Mouse (Mus musculus) kidney, embryonic 15.5 days (tissue): ENCODE measurements around the gene Il1f10. TPM values are rescaled to one million over a fixed set of nuclear protein-coding genes. Genes with fewer than 3 reads are reported as not detected.

Experiments used
- ATAC-seq: fragments of 200-750 bp; cut with Nextera tagmentation; replicated peaks from 2 replicates; pipeline ENCODE4 v1.8.0; 2017; ENCODE audit warnings: moderate TSS enrichment; ENCODE audit not compliant: low FRiP score
- H3K27ac ChIP-seq: fragments of 300-500 bp; sonication (generic); 2 replicates; pipeline ENCODE4 v1.5.1; 2015; ENCODE audit warnings: mild to moderate bottlenecking, inconsistent platforms
- H3K27me3 ChIP-seq: fragments of 300-500 bp; sonication (generic); 2 replicates; pipeline ENCODE4 v1.6.1; 2015; ENCODE audit warnings: inconsistent platforms
- H3K36me3 ChIP-seq: fragments of 300-500 bp; sonication (generic); 2 replicates; pipeline ENCODE4 v1.6.1; 2015; ENCODE audit warnings: inconsistent platforms
- H3K4me1 ChIP-seq: fragments of 300-500 bp; sonication (generic); 2 replicates; pipeline ENCODE4 v1.6.1; 2015; ENCODE audit warnings: inconsistent platforms
- H3K4me2 ChIP-seq: fragments of 300-500 bp; sonication (generic); 2 replicates; pipeline ENCODE4 v1.6.1; 2015; ENCODE audit warnings: moderate library complexity, mild to moderate bottlenecking, inconsistent platforms
- H3K4me3 ChIP-seq: fragments of 300-500 bp; sonication (generic); replicated peaks from 2 replicates; pipeline ENCODE4 v1.5.1; 2015; ENCODE audit warnings: mild to moderate bottlenecking, inconsistent platforms
- H3K9ac ChIP-seq: fragments of 300-500 bp; sonication (generic); 2 replicates; pipeline ENCODE4 v1.6.1; 2015; ENCODE audit warnings: mild to moderate bottlenecking, inconsistent platforms
- H3K9me3 ChIP-seq: fragments of 300-500 bp; sonication (generic); replicated peaks from 2 replicates; pipeline ENCODE4 v1.6.1; 2016; ENCODE audit warnings: inconsistent platforms
- WGBS: fragments of 180-500 bp; shearing (Covaris S2); methylation state at CpG from one replicate; pipeline ENCODE4 v1.1.7; 2015; ENCODE audit warnings: mixed read lengths; 5-methylcytosine and 5-hydroxymethylcytosine counted together
- polyA plus RNA-seq: library from polyadenylated mRNA; unstranded; fragments of >200 nt; fragmentation: Nextera tagmentation; extraction: Ambion mirVana; gene quantifications from 2 replicates; pipeline ENCODE4 v1.2.1, GENCODE M21; 2015

Il1f10 gene
- polyA plus RNA-seq, 1 experiment from 2014 or later, result not detected

DNA sequence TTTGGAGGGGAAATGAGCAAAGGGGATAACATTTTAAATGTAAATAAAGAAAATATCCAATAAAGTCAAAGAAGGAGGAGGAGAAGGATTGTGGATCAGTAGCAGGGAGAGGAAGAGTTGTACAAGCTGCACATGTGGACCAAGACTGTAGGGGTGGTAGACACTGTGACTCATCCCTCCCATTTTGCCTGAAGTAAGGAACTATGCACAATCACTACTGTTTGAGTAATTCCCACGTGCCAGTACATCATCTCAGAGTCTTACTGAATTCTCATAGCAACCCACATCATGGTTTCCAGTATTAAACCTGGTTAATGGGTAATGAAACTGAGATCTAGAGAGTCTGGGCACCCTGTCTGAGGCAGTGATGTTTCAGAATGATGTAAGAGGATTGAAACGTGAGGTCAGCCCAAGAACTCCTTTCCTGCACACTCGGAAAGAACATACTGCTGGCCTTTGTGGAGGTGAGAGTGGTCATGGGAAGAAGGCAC, 50.4 kb downstream of the Il1f10 start:
- no peak for ATAC-seq
- H3K4me3 ChIP-seq, result no peak overlapping the region
- H3K9me3 ChIP-seq, result no peaks in the 10 kb centered on the region
- no peak overlapping the region for H3K4me2 ChIP-seq
- H3K27ac ChIP-seq, result no peak overlapping the region
- H3K9ac ChIP-seq, result no peak overlapping the region
- no peaks in the 10 kb centered on the region for H3K27me3 ChIP-seq
- no peaks in the 10 kb centered on the region for H3K36me3 ChIP-seq
- H3K4me1 ChIP-seq, result peaks cover 4% of the 10 kb centered on the region; the same call in 1 of the 2 replicates
- WGBS, result 60% methylated on average over 3 of the region's 3 CpGs

Other genes starting within 250 kb of the Il1f10 start
- 1.5 and 2.0 TPM in 2 replicates for gene Hnmt, start 241.8 kb upstream of the Il1f10 start, polyA plus RNA-seq
- gene Tbpl2, start 194.6 kb upstream of the Il1f10 start, polyA plus RNA-seq, result not detected in 2 replicates
- not detected in 2 replicates for gene Il1f8, start 138.0 kb upstream of the Il1f10 start, polyA plus RNA-seq
- gene Il1f9, start 104.7 kb upstream of the Il1f10 start, polyA plus RNA-seq, result 0.10 and 0.18 TPM in 2 replicates
- not detected in 2 replicates for gene Il1f6, start 75.8 kb upstream of the Il1f10 start, polyA plus RNA-seq
- gene Il1f5, start 14.2 kb upstream of the Il1f10 start, polyA plus RNA-seq, result 0.12 and 0.23 TPM in 2 replicates
- gene Il1rn, start 45.7 kb downstream of the Il1f10 start, polyA plus RNA-seq, result 0.84 and 1.6 TPM in 2 replicates
- gene Psd4, start 76.4 kb downstream of the Il1f10 start, polyA plus RNA-seq, result 2.2 and 2.3 TPM in 2 replicates
- 127 and 129 TPM in 2 replicates for gene Pax8, start 184.4 kb downstream of the Il1f10 start, polyA plus RNA-seq